Mouse (Mus musculus) liver, adult 2 months (tissue): ENCODE results near the gene Zscan20. TPM values are rescaled to one million over a fixed set of nuclear protein-coding genes. Genes with fewer than 3 reads are reported as not detected.
A peak's percentile ranks its signal among the peaks of the same experiment; 100 is the strongest.
"Not testable (repeated sequence)": the region's sequence is repeated elsewhere in the genome, so short reads cannot be mapped to it uniquely, and the experiment has no call there.

Source experiments
- DNase-seq: peaks from one replicate; pipeline ENCODE4 v3.0.0-alpha.2; 2011; ENCODE audit warnings: low read depth, low spot score; ENCODE audit errors: extremely low read depth
- H3K27ac ChIP-seq: fragments of 200-500 bp; replicated peaks from 2 replicates; pipeline ENCODE4 v1.5.1; 2012; ENCODE audit warnings: low read depth, mild to moderate bottlenecking, control low read depth, inconsistent platforms, low read length; ENCODE audit not compliant: insufficient read depth
- H3K27me3 ChIP-seq: fragments of 200-500 bp; 2 replicates; pipeline ENCODE4 v1.6.1; 2012; ENCODE audit warnings: mild to moderate bottlenecking, moderate library complexity, low read length, inconsistent platforms; ENCODE audit not compliant: control insufficient read depth, insufficient read depth
- H3K36me3 ChIP-seq: fragments of 200-500 bp; 2 replicates; pipeline ENCODE4 v1.6.1; 2012; ENCODE audit warnings: low read length, inconsistent platforms; ENCODE audit not compliant: control insufficient read depth, insufficient read depth
- H3K4me1 ChIP-seq: fragments of 200-500 bp; 2 replicates; pipeline ENCODE4 v1.6.1; 2011; ENCODE audit warnings: low read length; ENCODE audit not compliant: control insufficient read depth, insufficient read depth
- H3K4me3 ChIP-seq: fragments of 200-500 bp; 2 replicates; pipeline ENCODE4 v1.5.1; 2011; ENCODE audit warnings: low read depth, mild to moderate bottlenecking, control low read depth, low read length, moderate library complexity; ENCODE audit not compliant: insufficient read depth
- H3K79me2 ChIP-seq: fragments of 200-500 bp; 2 replicates; pipeline ENCODE4 v1.6.1; 2012; ENCODE audit warnings: inconsistent platforms, mild to moderate bottlenecking, low read length, moderate library complexity; ENCODE audit not compliant: control insufficient read depth, insufficient read depth
- H3K9ac ChIP-seq: fragments of 200-500 bp; 2 replicates; pipeline ENCODE4 v1.6.1; 2012; ENCODE audit warnings: low read depth, mild to moderate bottlenecking, control low read depth, inconsistent platforms, low read length
- CTCF ChIP-seq: fragments of 200-500 bp; IDR thresholded peaks from 2 replicates; pipeline ENCODE4 v1.5.1; 2011; ENCODE audit warnings: low read depth, low read length, control low read depth
- POLR2A ChIP-seq: fragments of 200-500 bp; IDR thresholded peaks from 2 replicates; pipeline ENCODE4 v1.6.1; 2011; ENCODE audit warnings: low read length, control low read depth; ENCODE audit not compliant: insufficient read depth; ENCODE audit errors: extremely low read depth
- WGBS: fragments of 180-500 bp; shearing (Covaris S2); methylation state at CpG from one replicate; pipeline ENCODE4 v1.1.7; 2018; 5-methylcytosine and 5-hydroxymethylcytosine counted together
- polyA plus RNA-seq: library from polyadenylated mRNA; depleted of rRNA; stranded (reverse); fragments of >200 nt; gene quantifications from 2 replicates; pipeline ENCODE4 v1.2.3, GENCODE M21; 2012
- total RNA-seq: library from RNA; depleted of rRNA; stranded (reverse); fragments of >200 nt; gene quantifications from 2 replicates; pipeline ENCODE4 v1.2.3, GENCODE M21; 2014

The Zscan20 gene
- total and polyA plus RNA-seq, 2 experiments = 1.0 to 1.4 TPM

GRCm38 (mm10) chr4:128593286-128593685 lies 16.6 kb downstream of the Zscan20 start:
- TF ChIP-seq POLR2A = no peak
- no peak for TF ChIP-seq CTCF
- H3K36me3 ChIP-seq = no peaks in the 10 kb centered on the region; the same call in 1 of the 2 replicates
- no peak overlapping the region for H3K4me3 ChIP-seq
- no peaks in the 10 kb centered on the region for H3K27me3 ChIP-seq
- no peaks in the 10 kb centered on the region for H3K4me1 ChIP-seq
- 97% methylated on average over 4 of the region's 4 CpGs for WGBS
- no peaks in the 10 kb centered on the region for H3K79me2 ChIP-seq
- no peak overlapping the region for H3K27ac ChIP-seq
- no peak for DNase-seq
- H3K9ac ChIP-seq = no peak overlapping the region

GRCm38 (mm10) chr4:128579182-128579581 lies 30.7 kb downstream of the Zscan20 start:
- no peak for TF ChIP-seq POLR2A
- TF ChIP-seq CTCF = peak; percentile 87
- Histone ChIP-seq H3K79me2 (no peaks in the 10 kb centered on the region), H3K27me3 (no peaks in the 10 kb centered on the region), H3K9ac (no peak overlapping the region), H3K36me3 (0 out of 2 replicates have a peak, but pooled peaks cover under 1% of the 10 kb centered on the region), H3K27ac (no peak overlapping the region), H3K4me3 (no peak overlapping the region), H3K4me1 (no peaks in the 10 kb centered on the region)
- 52% methylated on average over 4 of the region's 4 CpGs for WGBS
- DNase-seq = peak; percentile 10

DNA sequence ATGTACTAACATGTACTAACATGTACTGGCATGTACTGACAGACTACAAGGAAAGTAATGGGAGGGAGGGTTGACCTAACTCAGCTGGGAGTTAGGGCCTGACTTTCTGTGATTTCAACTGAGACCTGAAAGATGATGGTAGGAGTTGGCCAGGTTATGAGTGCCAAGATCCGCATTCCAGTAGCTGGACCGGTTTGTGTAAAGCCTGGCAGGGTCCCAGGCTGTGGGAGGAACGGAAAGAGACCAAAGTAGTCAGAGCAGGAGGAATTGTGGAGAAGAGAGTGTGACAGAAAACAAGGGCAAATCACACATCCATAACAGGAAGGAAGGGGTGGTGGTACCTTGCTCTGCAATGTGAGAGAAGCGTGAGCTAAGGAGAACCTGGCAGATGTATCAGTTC lies 34.1 kb downstream of the Zscan20 start:
- Histone ChIP-seq H3K4me1 (no peaks in the 10 kb centered on the region), H3K9ac (no peak overlapping the region), H3K36me3 (no peaks in the 10 kb centered on the region), H3K4me3 (no peak overlapping the region), H3K27me3 (no peaks in the 10 kb centered on the region), H3K27ac (no peak overlapping the region), H3K79me2 (no peaks in the 10 kb centered on the region)
- no peak for TF ChIP-seq POLR2A
- TF ChIP-seq CTCF = no peak
- 64% methylated on average over 4 of the region's 4 CpGs for WGBS
- no peak for DNase-seq

GRCm38 (mm10) chr4:128560327-128560726 lies 49.6 kb downstream of the Zscan20 start:
- Histone ChIP-seq H3K36me3 (no peaks in the 10 kb centered on the region), H3K4me3 (no peak overlapping the region), H3K4me1 (no peaks in the 10 kb centered on the region), H3K27ac (no peak overlapping the region), H3K79me2 (no peaks in the 10 kb centered on the region), H3K9ac (no peak overlapping the region), H3K27me3 (no peaks in the 10 kb centered on the region)
- WGBS = 78% methylated on average over 3 of the region's 3 CpGs
- TF ChIP-seq CTCF (no peak), POLR2A (no peak)
- DNase-seq = no peak

DNA sequence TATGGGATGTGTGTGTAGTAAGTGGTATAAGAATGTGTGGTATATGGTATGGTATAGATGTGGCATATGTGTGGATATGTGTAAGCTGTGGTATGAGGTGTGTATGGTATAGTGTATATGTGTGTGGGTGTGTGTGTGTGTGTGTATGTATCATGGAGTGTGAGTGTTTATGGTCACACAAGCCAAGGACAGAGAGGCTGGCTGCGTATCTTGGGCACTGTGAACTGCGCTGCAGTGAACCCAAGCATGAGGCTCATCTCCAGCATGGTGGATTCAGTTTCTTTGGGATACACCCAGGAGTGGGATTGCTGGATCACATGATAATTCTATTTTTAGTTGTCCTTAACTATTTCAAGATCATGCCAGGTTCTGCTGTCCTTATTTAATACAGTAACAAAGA lies 55.7 kb downstream of the Zscan20 start:
- no peak overlapping the region for H3K27ac ChIP-seq
- no peaks in the 10 kb centered on the region for H3K27me3 ChIP-seq
- no peak overlapping the region for H3K9ac ChIP-seq
- no peak for TF ChIP-seq CTCF
- no peak for TF ChIP-seq POLR2A
- no peaks in the 10 kb centered on the region for H3K79me2 ChIP-seq
- no peaks in the 10 kb centered on the region for H3K36me3 ChIP-seq
- no peaks in the 10 kb centered on the region for H3K4me1 ChIP-seq
- DNase-seq = no peak
- 91% methylated on average over 2 of the region's 2 CpGs for WGBS
- no peak overlapping the region for H3K4me3 ChIP-seq

DNA sequence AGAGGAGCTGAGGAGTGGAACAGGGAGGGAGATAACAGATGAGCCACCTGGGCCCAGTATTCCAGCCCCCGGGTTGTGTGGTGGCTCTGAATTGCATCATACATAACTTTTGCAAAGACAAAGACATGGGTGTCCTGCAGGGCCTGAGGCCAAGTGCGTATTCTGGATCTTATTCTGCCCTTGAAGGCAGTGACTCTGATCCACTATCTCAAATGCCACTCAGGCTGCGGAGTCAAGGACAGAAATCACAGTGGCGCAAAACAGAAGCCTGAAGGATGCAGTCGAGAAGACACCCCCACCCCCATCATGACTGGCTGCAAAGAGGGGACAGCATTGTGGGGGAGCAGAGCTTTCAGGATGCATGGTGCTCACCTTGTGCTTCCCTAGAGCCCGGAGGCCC lies 59.1 kb downstream of the Zscan20 start:
- H3K79me2 ChIP-seq = no peaks in the 10 kb centered on the region
- no peak for DNase-seq
- no peak overlapping the region for H3K4me3 ChIP-seq
- no peaks in the 10 kb centered on the region for H3K4me1 ChIP-seq
- H3K9ac ChIP-seq = no peak overlapping the region
- H3K27ac ChIP-seq = no peak overlapping the region
- no peak for TF ChIP-seq POLR2A
- TF ChIP-seq CTCF = no peak
- 81% methylated on average over 6 of the region's 6 CpGs for WGBS
- H3K36me3 ChIP-seq = no peaks in the 10 kb centered on the region
- no peaks in the 10 kb centered on the region for H3K27me3 ChIP-seq

DNA sequence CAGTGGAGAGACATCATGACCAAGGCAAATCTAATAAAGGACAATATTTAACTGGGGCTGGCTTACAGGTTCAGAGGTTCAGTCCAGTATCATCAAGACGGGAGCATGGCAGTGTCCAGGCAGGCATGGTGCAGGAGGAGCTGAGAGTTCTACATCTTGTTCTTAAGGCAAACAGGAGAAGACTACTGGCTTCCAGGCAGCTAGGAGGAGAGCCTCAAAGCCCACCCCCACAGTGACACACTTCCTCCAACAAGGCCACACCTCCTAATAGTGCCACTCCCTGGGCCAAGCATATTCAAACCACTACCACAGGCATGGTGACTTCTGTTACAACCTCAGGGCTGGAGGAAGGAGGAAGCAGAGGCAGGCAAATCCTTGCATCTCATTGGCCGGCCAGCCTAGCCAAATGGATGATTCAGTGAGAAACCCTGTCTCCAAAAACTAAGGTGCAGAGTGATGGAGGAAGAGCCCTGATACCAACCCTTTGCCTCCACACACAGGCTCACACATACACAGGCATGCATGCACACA lies 65.9 kb downstream of the Zscan20 start:
- H3K9ac ChIP-seq = not testable (repeated sequence)
- 68% methylated on average over 2 of the region's 2 CpGs for WGBS

More for the DNA sequence above, 65.9 kb downstream of the Zscan20 start:
- H3K4me1 ChIP-seq, H3K27me3 ChIP-seq, H3K27ac ChIP-seq, DNase-seq, H3K79me2 ChIP-seq, H3K36me3 ChIP-seq, H3K4me3 ChIP-seq: not testable (repeated sequence)
